Mouse (Mus musculus) olfactory bulb, adult 2 months (tissue): ENCODE data around the gene Ttc28.

ENCODE experiments used
- CTCF ChIP-seq: fragments of 200-500 bp; IDR thresholded peaks from 2 replicates; pipeline ENCODE4 v1.5.1; 2012; ENCODE audit warnings: low read depth, mild to moderate bottlenecking, low read length, moderate library complexity; ENCODE audit not compliant: insufficient read depth
- POLR2A ChIP-seq: fragments of 200-500 bp; IDR thresholded peaks from 2 replicates; pipeline ENCODE4 v1.6.1; 2012; ENCODE audit warnings: mild to moderate bottlenecking, low read depth, low read length, moderate library complexity; ENCODE audit not compliant: insufficient read depth

DNA sequence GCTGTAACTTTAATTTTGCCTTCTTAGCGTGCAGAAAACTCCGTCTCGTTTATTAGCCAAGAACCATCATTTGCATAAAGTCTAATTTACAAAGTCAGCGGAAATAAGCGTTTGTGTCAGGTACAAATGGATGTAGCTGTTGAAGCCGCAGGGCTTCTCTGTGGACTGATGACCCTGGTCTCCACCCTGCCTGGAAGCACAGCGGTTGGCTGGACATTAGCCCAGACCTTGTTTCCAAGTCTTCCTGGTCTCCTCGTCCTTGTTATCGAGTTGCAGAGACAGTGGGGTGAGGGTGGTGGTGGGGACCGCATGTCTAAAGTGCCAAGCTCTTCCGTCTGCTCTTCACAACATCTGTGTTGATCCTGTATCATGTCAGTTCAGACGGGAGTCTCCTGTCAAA, 246.1 kb downstream of the Ttc28 start:
- TF ChIP-seq CTCF: no peak
- TF ChIP-seq POLR2A: no peak
